Mouse (Mus musculus) lung, adult 2 months (tissue): Measurements from ENCODE around the gene Gramd1a.

Experiments used
- CTCF ChIP-seq: fragments of 200-500 bp; IDR thresholded peaks from 2 replicates; pipeline ENCODE4 v1.5.1; 2011; ENCODE audit warnings: mild to moderate bottlenecking, low read length, control low read depth; ENCODE audit not compliant: insufficient read depth
- POLR2A ChIP-seq: fragments of 200-500 bp; IDR thresholded peaks from 2 replicates; pipeline ENCODE4 v1.6.1; 2011; ENCODE audit warnings: low read depth, mild to moderate bottlenecking, control low read depth, low read length, borderline replicate concordance; ENCODE audit errors: extremely low read depth

DNA sequence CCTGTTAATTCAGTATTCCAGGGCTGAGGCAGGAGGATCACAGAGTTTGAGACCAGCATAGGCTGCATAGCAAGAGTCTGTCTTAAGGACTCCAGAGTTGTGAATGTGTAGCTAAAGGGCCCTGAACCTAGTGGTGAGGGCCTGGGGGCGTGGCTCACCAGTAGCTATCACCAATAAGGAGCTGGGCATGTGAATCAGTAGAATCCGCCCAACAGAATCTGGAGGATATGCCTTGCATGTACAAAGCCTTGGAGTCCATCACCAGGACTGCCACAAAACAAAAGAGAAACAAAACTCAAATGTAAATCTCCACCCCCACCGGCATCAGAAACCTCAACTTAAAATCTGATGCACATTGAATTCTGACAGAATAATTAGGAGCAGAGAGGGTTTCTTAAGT lies 7.6 kb downstream of the Gramd1a start:
- no peak for TF ChIP-seq CTCF
- TF ChIP-seq POLR2A: no peak
